Mouse (Mus musculus) C2C12 (cell line): ENCODE measurements at regions not wholly inside any gene's neighbourhood (a gene's known extent, or its start where the extent isn't known, plus 50 kb on each side); places are given as distances from the start of the nearest gene placed in this dataset.

Experiments
- CEBPB ChIP-seq: IDR thresholded peaks from one replicate; pipeline ENCODE4 v1.6.1; 2011; ENCODE audit warnings: low read depth, mild to moderate bottlenecking, control low read depth, moderate library complexity
- CTCF ChIP-seq: IDR thresholded peaks from one replicate; pipeline ENCODE4 v1.5.1; 2011; ENCODE audit not compliant: control insufficient read depth, insufficient read depth, insufficient read length
- MAX ChIP-seq: IDR thresholded peaks from one replicate; pipeline ENCODE4 v1.6.1; 2011; ENCODE audit warnings: mild to moderate bottlenecking, control low read depth
- MYOD1 ChIP-seq: IDR thresholded peaks from one replicate; pipeline ENCODE4 v1.6.1; 2011; ENCODE audit warnings: low read depth; ENCODE audit not compliant: control insufficient read depth, insufficient read length
- MYOG ChIP-seq: IDR thresholded peaks from one replicate; pipeline ENCODE4 v1.6.1; 2011; ENCODE audit not compliant: control insufficient read depth, insufficient read length; ENCODE audit errors: extremely low read depth
- USF1 ChIP-seq: IDR thresholded peaks from one replicate; pipeline ENCODE4 v1.6.1; 2011; ENCODE audit warnings: low read depth, mild to moderate bottlenecking, control low read depth, moderate library complexity

GRCm38 (mm10) chr12:113292029-113292809 is 106.5 kb downstream of the Tmem121 start:
- TF ChIP-seq CTCF (no peak), MYOD1 (no peak), MAX (no peak), MYOG (no peak), USF1 (no peak), CEBPB (no peak)
